Mouse (Mus musculus) liver, postnatal 0 days (tissue): ENCODE measurements around the gene Crip3.

ENCODE experiments used
- CTCF ChIP-seq: sonication (generic); IDR thresholded peaks from 2 replicates; pipeline ENCODE4 v1.5.1; 2016; ENCODE audit warnings: antibody characterized with exemption, low read depth
- EP300 ChIP-seq: IDR thresholded peaks from 2 replicates; pipeline ENCODE4 v1.6.1; 2016; ENCODE audit warnings: antibody characterized with exemption, low read depth, mild to moderate bottlenecking

- TF ChIP-seq EP300 (no peak), CTCF (no peak)
Measured at GRCm38 (mm10) chr17:46444839-46445579, 16.3 kb downstream of the Crip3 start.
